Mouse (Mus musculus) adrenal gland, adult 8-10 months (tissue): ENCODE data around the gene Stxbp1. TPM values are rescaled to one million over a fixed set of nuclear protein-coding genes. Genes with fewer than 3 reads are reported as not detected.
A peak's percentile ranks its signal among the peaks of the same experiment; 100 is the strongest.

Experiments
- DNase-seq: peaks from one replicate; pipeline ENCODE4 v3.0.0; 2022
- total RNA-seq, 4 experiments: library from RNA; stranded (reverse); gene quantifications; 2 replicates each; pipeline ENCODE4 v1.2.4; 2022

Gene Stxbp1
- total RNA-seq, 4 experiments from 2014 or later = 23.8 to 50.5 (median 37.5) TPM

DNA sequence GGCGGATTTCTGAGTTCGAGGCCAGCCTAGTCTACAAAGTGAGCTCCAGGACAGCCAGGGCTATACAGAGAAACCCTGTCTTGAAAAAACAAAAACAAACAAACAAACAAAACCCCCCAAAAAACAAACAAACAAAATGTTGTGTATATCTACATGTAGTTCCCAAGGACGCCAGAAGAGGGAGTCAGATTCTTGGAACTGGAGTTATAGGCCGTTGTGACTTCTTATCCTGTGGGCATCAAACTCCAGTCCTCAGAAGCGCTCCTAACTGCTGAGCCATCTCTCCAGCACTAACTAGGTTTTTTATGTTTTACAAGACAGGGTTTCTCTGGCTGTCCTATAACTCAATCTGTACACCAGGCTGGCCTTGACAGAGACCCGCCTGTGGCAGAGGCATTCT lies 59.9 kb downstream of the Stxbp1 start:
- no peak for DNase-seq

DNA sequence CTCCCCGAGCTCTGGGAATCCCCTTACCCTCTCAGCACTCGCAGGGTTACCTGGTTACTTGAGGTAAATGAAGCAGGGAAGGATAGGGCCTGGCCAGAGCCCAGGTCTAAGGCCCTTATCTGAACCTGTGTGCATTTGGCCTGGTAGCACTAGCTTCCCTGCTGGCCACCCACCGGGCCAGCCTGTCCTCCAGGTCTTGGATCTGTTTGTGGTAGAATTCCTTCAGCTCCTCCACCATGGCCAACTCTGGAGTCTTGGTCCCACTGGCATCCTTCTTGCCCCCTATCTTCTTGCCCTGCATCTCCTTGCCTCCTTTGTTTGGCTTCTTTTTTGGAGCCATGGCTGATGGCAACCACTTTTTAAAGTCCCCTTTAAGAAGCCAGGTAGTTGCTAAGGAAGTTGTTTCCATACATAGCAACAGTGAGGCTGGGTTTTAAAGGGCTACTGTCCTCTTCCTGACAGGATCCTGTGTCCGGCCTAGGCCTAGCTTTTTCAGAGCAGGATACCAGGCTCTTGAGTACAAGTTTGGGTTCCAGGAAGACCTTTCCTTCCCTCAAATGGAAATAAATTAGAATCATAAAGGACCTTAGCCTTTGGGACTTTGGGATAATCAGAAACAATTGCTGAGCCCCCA lies 62.9 kb downstream of the Stxbp1 start, which contains the start of gene Cfap157:
Cfap157 (minus strand) TSS at position 381 of the 634 bp plus-strand sequence.
- DNase-seq = no peak

DNA sequence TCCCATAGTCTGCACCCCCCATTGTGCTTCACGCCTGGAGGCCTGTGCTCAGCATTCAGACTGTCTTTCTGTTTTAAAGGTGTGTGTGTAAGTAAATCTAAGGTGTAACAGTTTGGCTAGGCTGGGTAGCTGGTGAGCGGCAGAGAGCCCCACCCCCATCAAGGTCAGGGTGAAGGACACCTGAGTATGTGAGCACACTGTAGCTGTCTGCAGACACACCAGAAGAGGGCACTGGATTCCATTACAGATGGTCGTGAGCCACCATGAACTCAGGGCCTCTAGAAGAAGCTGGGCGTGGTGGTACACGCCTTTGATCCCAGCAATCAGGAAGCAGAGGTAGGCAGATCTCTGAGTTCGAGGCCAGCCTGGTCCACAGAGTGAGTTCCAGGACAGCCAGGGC lies 65.3 kb downstream of the Stxbp1 start:
- no peak for DNase-seq

DNA sequence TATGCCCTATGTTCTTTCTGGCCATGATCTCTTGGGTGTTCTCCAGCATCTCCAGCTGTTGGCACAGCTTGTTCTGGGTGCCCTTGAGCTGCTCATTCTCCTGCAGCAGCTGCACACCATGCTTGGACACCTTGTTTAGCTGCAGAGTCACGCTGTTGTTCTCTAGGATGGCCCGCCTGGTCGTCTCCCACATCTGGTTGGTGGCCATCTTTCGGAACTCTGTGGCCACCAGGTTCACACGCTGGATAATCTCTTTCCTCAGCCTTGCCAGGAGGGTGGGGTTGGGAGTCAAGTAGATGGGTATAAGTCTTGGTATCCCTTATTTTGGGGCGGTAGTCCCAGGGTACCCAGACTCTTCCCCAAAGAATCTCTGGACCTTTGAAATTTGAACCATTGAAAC lies 67.3 kb downstream of the Stxbp1 start:
- DNase-seq = no peak

DNA sequence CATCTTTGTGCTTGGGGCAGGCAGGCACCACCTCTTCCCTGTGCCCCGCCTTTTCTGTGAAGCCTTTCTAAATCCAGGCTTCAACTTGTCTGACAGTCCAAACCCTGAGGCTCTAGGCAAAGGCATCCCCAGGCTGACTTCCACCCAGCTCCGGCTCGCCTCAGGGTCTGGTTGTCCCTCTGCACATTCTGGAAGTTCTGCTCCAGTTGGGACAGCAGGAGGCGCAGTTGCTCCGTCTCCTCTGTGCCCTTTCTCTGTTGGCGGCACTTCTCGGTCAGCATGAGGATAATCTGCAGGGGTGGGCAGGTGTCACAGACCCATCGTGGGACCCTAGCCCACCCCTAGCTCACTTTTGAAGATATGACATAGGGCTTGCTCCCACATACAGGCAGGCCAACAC lies 67.9 kb downstream of the Stxbp1 start:
- DNase-seq = no peak

DNA sequence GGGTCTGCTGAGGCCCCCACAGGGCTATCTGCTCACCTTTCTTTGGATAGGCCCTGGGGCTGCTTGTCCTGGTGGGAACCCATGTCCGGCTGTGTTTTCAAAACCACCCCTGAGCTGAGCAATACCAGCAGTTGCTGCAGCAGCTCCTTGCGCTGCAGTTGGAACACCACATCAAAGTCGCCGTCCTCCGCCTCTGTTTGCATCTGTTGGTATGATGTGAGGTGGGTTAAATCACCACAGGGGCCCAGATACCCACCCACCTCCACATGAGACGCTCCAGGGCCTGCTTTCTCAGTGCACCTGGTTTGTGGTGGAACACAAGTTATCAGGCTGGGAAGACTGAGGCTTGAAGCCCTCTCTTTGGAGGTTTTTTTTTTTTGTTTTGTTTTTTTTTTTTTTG lies 69.0 kb downstream of the Stxbp1 start:
- DNase-seq = no peak

DNA sequence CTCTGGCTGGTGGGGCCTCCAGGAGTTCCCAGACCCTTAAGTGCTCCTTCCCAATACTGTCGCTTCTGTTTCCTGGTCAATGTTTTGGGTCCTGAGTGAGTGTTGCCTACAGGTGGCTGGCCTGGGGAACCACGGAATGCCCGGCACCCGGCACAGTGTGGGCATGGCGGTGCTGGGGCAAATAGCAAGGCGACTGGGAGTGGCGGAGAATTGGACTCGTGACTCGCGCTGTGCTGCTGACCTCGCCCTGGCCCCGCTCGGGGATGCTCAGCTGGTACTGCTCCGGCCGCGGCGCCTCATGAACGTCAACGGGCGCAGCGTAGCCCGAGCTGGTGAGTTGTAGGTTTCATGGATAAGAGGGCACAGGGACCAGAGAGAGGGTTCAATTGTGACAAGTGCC lies 70.9 kb downstream of the Stxbp1 start:
- no peak for DNase-seq

DNA sequence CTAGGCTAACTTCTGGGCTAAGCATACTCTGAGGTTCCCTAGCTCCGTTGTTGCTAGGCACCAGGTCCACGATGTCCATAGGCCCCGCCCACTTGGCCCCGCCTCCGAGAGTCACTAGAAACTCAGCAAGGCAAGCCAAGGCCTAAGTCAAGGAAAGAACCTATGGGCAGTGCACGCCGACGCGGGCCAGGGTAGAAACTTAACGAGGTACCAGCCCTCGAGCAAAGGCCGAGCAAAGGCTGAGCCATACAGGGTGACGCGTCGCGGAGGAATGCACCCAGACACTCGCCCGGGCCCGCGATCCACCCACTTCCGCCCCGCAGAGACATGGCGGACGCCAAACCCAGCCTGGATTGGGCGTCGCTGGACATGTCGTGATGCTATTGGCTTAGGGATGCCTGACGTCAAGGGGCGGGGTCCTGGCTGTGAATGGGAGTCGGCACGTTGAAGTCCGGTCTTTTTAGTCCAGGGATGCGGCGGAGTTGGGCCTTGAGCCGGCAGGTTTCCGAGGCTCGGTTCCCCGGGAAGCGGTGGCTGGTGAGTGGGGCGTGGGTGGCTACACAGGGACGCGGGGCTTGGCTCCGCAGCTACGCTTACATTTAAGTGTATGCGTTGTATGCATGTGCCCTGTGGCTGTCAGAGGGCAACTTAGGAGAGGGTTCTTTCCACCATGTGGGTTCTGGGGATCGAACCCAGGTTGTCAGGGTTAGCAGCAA lies 71.5 kb downstream of the Stxbp1 start, which contains the start of the genes Ttc16 and Ptrh1:
Ttc16 (minus strand) TSS at position 275 of the 716 bp plus-strand sequence.
Ptrh1 (plus strand) TSS at position 428 of the 716 bp plus-strand sequence.
- DNase-seq = peak; percentile 98

DNA sequence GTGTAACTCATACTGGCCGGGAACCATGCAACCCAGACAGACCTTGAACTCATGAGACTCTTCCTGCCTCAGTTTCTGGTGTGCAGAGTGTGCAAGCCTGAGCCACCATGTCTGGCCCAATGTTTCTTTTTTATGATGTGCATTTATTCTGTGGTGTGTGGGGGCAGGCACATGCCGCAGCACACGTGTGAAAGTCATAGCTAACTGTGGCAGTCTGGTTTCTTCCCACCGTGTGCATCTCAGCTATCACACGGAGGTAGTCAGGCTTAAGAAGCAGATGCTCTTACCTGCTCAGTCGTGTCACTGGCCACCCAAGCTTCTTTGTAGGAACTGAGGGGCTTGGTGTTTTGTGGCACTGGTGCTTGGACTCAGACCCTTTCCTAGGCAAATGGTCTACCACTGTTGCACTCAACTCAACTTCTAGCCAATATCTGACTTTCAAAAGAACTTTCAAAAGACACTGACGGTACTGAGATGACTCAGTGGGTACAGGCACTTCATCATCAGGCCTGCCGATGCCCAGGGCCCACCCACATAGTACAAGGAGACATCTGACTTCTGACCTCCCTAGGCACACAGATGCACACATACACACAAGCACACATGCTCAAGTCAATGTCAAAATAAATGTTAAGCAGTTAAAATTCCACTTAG lies 74.3 kb downstream of the Stxbp1 start:
- no peak for DNase-seq

DNA sequence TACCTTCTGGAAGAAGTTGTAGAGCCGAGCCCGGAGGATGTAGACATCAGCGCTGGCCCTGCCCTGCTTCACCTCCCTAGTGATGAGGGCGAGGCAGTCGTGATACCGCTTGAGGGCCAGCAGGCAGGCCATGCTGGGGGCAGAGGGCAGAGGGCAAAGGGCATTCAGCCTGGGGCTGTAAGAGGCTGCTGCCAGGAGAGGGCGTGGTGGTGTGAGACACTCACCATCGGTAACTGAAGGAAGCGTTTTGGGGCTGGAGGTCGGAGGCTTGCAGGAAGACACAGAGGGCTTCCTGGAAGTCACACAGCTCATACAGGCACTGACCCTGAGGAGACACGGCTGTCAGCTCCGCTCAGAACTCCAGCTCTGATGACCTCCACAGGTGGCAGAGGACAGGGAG lies 75.2 kb downstream of the Stxbp1 start:
- no peak for DNase-seq

DNA sequence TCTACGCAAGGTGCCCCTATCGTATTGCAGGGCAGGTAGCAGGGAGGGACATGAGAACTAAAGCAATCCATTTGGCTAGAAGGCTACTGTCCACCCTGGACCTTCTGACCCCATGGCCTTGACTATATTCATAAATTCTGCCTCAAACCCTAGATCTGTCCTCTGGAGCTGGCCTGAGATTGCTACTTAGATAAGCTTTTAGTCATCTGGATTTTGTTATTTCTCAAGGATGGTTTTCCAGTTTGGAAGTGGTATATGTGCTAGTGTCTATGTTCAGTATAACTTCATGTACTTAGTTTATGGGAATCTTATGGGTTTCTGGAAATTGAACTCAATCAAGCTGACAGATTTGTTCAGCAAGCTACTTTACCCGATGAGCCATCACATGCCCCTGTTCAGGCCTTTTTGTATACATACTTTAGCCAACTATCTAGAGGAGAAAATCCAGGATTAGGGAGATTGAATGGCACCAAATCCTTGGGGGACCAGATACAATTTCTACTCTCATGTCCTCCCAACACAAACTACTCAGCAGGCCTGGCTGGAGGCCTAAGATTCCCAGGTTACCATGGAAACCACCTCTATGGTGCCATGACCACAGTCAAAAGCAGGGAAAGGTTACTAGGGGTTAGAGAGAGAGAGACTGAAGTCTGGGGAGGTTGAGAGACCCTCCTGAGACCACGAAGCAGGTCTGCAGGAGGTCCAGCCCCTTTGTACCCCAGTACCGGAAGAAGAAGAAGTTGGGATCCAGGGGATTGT lies 77.5 kb downstream of the Stxbp1 start:
- no peak for DNase-seq

DNA sequence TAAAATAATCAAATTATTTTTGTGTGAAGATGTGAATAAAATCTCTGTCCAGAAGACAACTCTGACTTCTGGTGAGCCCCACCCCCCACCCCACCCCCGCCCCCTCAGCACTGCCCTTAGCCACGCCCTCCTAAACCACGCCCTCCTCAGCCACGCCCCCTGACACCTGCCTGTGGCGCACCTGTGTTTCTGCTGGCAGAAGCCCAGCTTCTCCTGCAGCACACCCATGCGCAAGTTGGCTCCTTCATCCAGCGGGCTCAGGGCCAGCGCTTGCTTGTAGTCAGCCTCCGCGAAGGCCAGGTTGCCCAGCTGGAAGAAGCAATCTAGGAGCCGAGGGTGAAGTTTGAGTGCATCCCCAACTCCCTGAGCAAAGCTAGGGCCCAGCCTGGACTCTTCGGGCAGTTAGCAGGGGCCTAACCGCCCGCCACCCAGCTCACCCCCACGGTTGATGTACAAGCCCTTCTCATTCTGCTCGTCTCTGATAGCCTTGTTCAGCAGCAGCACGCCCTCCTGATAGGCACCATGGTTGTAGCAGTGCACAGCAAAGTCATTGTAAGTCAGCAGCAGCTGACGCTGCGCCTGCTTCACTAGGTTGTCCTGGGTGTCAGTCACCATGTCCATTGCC lies 78.3 kb downstream of the Stxbp1 start:
- no peak for DNase-seq

DNA sequence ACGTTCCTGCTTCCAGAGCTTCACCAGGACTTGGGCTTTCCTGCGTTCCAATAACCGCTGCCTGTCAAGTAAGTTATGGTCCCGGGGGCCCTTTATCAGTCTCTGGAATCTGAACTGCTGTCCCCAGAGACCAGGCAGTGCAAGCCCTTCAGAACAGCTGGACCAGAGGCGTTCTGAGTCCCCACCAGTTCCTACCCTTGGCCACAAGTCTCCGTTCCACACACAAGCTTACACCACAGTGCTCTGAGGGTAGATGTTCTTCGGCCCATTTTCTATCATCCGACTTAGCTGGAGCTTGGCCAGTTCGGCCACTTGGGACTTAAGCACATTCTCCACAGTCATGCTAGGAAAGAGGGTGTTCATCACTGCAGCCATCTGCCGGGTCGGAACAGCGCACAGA lies 79.8 kb downstream of the Stxbp1 start:
- DNase-seq = no peak

DNA sequence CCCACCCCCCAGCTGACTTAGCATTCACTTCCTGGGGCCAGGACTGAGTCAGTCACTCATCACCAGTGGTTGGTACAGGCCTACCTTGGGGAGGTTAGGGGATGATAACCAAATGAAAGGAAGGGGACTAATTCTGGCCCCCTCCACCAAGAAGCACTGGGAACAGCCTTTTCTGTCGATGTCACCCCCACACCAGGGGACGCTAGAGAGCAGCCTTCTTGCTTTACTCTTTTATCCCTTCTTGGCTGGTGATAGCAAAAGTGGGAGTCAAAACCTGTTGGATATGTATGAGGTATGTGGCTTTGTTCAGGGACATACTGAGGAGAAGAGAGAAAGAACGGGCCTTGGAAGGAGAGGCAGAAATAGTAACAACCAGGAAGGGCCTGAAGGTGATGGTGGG lies 83.7 kb downstream of the Stxbp1 start:
- no peak for DNase-seq

DNA sequence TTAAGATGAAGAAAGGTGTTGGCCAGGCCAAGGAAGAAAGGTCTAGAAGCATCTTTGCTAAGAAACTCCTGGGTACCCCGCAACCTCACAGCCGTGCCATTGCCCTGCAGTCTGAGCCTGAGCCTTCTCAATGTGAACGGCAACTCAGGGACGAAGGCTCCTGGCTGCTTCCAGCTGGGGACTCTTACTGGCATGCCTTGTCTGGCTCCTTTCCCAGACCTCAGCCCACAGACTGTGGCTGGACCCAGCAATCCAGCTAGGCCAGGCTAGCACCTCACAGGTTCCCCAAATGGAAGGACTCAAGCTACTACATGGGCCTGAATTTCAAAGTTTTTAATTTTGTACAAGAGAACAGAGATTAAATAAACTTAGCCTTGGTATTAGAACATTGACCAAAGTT lies 85.2 kb downstream of the Stxbp1 start:
- DNase-seq = no peak

DNA sequence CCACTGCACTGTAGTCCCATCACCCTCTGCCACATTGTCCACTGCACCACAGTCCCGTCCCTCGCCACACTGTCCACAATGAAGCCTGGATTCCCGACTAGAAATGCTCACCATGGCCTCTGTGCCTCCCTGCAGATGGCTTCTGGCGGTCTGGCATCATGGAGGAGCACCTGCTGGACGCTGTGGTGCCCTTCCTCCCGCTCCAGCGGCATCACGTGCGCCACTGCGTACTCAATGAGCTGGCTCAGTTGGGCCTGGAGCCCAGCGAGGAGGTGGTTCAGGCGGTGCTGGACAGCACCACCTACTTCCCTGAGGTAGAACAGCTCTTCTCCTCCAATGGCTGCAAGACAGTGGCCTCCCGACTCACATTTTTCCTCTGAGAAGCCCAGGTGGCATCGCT lies 85.7 kb downstream of the Stxbp1 start:
- DNase-seq = no peak

DNA sequence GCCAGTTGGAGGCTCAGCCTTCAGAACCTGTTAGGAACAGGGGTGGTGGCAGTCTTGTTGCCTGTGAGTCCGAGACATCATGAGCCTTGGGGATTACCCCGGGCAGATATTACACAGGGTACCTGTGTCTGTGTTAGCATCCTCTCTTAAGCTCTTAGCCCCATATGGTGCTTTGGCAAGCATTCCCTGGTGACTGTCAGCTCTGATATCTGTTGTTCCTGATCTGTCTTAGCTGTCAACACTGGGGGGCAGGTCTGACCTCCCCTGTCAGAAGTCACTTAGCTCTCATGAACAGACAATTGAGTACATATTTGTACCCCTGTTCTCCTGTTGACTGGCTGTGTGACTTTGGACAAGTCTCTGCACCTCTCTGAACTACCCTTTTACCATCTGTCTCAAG lies 88.0 kb downstream of the Stxbp1 start:
- DNase-seq = no peak

DNA sequence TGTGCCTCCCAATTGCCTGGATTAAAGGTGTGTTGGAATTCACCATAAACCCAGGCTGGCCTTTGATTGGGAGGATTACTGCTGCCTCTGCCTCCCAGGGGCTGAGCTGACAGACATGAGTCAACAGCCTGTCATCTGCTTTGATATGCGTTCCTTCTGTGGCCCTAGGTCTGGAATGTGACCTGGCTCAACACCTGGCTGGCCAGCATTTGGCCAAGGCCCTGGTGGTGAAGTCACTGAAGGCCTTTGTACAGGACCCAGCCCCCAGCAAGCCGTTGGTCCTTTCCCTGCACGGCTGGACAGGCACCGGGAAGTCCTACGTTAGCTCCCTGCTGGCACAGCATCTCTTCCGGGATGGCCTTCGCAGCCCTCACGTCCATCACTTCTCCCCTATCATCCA lies 88.5 kb downstream of the Stxbp1 start:
- no peak for DNase-seq

DNA sequence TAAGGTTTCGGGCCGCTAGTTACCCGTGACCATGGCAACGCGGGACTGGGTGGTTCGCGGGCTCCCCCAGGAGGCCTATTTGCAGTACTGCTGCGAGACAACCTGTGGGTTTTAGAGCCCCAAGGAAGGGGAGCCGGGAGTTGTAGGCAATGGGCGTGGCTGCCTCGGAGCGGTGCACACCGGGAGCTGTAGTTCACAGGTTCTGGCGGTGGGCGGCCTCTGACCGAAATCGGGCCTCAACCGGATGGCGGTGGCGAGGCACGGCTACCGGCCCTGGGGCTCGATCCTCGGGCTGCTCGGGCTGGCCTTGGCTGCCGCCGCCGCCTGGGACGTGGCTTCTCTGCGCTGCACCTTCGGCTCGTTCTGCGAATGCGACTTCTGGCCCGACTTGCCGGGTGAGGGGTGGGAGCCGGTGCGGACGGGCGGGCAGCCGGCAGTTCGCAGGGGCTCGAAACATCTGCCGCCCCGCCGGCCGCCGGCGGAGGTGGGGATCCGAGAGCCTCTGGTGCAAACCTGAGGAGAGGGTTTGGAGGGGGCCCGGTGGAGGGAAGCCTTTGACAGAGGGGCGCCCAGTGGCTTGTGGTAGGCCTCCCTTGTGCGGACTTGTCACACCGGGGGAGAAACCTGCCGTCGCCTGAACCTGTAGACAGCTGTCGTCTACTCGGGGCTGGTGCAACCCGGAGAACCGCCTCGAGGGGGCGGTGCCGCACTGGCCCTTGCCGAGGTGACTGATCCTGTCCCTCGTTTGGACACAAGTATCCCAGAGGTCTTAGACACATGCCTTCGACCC lies 89.8 kb downstream of the Stxbp1 start, which contains the start of gene Tor2a:
Tor2a (plus strand) TSS at position 179 of the 790 bp plus-strand sequence.
- peak; percentile 96 for DNase-seq

DNA sequence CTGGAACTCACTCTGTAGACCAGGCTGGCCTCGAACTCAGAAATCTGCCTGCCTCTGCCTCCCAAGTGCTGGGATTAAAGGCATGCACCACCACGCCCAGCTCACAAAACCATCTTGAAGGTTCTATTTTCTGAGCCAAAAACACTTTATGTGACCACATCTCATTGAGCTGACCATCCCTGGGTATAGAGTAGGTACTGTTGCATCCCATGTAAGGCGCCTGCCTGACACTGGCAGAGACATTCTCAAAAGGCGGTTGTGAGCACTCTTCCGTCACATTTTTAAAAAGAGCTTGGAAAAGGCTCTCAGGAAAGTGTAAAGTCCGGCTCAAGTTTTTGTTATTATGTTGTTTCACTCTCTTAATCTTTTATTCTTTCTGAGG lies 90.4 kb downstream of the Stxbp1 start:
- no peak for DNase-seq

DNA sequence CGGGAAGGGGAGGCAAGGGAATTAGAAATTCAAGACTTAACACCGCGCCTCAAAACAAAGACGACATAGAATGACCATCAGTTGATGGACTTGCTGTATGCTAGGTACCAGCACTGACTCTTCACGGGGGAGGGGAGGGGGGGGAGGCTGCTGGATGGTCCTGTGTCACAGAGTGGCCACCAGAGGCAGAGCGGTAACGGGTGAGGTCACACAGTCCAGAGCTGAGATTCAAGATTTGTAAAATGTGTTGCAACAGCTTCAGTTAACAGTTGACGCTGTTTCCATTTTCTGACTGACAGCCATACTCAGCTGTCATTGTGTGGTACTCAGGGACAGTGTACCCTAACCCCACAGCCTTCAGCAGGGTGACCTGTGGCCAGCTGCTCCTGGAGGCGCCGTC lies 94.9 kb downstream of the Stxbp1 start:
- no peak for DNase-seq

DNA sequence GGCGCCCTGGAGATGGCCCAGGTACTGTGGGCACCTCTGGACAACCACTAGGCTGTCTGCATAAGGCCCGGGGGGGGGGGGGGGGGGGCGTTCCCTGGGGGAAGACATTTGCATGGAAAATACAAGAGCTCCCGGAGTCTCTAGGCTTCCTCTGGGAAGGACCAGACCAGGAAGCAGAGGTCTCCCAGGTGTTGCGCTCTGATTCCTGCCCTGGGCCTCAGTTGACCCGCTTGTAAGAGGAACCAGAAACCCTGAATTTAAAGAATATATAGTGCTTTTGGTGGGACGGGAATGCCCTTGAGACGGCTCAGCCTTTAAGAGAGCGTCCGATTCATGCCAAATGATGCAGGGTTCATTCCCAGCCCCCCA lies 95.4 kb downstream of the Stxbp1 start:
- no peak for DNase-seq
